Mouse (Mus musculus) kidney, postnatal 10 days (tissue): ENCODE measurements around the gene Trcg1.

ENCODE experiments used
- DNase-seq: peaks from one replicate; pipeline ENCODE4 v3.0.0; 2021; ENCODE audit warnings: mixed read lengths

The Trcg1 gene

GRCm38 (mm10) chr9:57262795-57263684 is 26.7 kb downstream of the Trcg1 start:
- DNase-seq = no peak

- DNase-seq = no peak
Observed at GRCm38 (mm10) chr9:57265125-57265524, 28.8 kb downstream of the Trcg1 start.

- DNase-seq = no peak
Observed at GRCm38 (mm10) chr9:57267421-57267820, 31.1 kb downstream of the Trcg1 start.

GRCm38 (mm10) chr9:57268078-57268477 is 31.7 kb downstream of the Trcg1 start:
- DNase-seq = no peak

GRCm38 (mm10) chr9:57268575-57268974 is 32.2 kb downstream of the Trcg1 start:
- DNase-seq = peak; percentile 45

GRCm38 (mm10) chr9:57269384-57269783 is 33.0 kb downstream of the Trcg1 start:
- DNase-seq = no peak

GRCm38 (mm10) chr9:57270399-57270798 is 34.0 kb downstream of the Trcg1 start:
- peak; percentile 62 for DNase-seq

- no peak for DNase-seq
Observed at GRCm38 (mm10) chr9:57271081-57271480, 34.7 kb downstream of the Trcg1 start.

GRCm38 (mm10) chr9:57271837-57272562 is 35.6 kb downstream of the Trcg1 start:
- DNase-seq = no peak

GRCm38 (mm10) chr9:57272902-57273804 is 36.8 kb downstream of the Trcg1 start:
- DNase-seq = no peak

- DNase-seq = peak; percentile 61
Observed at GRCm38 (mm10) chr9:57273805-57274494, 37.6 kb downstream of the Trcg1 start.

GRCm38 (mm10) chr9:57276311-57276710 is 40.0 kb downstream of the Trcg1 start:
- no peak for DNase-seq

- no peak for DNase-seq
Observed at GRCm38 (mm10) chr9:57278268-57278667, 41.9 kb downstream of the Trcg1 start.

GRCm38 (mm10) chr9:57279441-57279840 is 43.1 kb downstream of the Trcg1 start:
- DNase-seq = no peak

- peak; percentile 63 for DNase-seq
Observed at GRCm38 (mm10) chr9:57281549-57281948, 45.2 kb downstream of the Trcg1 start.

- peak; percentile 34 for DNase-seq
Observed at GRCm38 (mm10) chr9:57282686-57283085, 46.3 kb downstream of the Trcg1 start.

- DNase-seq = no peak
Observed at GRCm38 (mm10) chr9:57283311-57283710, 47.0 kb downstream of the Trcg1 start.

GRCm38 (mm10) chr9:57287183-57287582 is 50.8 kb downstream of the Trcg1 start:
- DNase-seq = no peak

- DNase-seq = no peak
Observed at GRCm38 (mm10) chr9:57294905-57295304, 58.5 kb downstream of the Trcg1 start.

GRCm38 (mm10) chr9:57295666-57296065 is 59.3 kb downstream of the Trcg1 start:
- no peak for DNase-seq

GRCm38 (mm10) chr9:57296277-57296676 is 59.9 kb downstream of the Trcg1 start:
- no peak for DNase-seq

GRCm38 (mm10) chr9:57297938-57298337 is 61.6 kb downstream of the Trcg1 start:
- no peak for DNase-seq
